Mouse (Mus musculus): ENCODE measurements around the gene Mettl23. TPM values are rescaled to one million over a fixed set of nuclear protein-coding genes. Genes with fewer than 3 reads are reported as not detected.

Mettl23 gene
- polyA plus RNA-seq, 1 experiment: 44.6 TPM

GRCm38 (mm10) chr11:116810528-116810927 is 32.5 kb upstream of the Mettl23 start:
- TF ChIP-seq CTCF (IDR thresholded peaks at IDR 0.05; ENCODE audit: borderline replicate concordance, extremely low read depth, insufficient read depth, insufficient read length) (no peak), POLR2A (IDR thresholded peaks at IDR 0.05; ENCODE audit: borderline replicate concordance, extremely low read depth, insufficient read depth, insufficient read length, poor library complexity, severe bottlenecking) (no peak)
- peak; percentile 88 for DNase-seq (ENCODE audit: low read depth)

DNA sequence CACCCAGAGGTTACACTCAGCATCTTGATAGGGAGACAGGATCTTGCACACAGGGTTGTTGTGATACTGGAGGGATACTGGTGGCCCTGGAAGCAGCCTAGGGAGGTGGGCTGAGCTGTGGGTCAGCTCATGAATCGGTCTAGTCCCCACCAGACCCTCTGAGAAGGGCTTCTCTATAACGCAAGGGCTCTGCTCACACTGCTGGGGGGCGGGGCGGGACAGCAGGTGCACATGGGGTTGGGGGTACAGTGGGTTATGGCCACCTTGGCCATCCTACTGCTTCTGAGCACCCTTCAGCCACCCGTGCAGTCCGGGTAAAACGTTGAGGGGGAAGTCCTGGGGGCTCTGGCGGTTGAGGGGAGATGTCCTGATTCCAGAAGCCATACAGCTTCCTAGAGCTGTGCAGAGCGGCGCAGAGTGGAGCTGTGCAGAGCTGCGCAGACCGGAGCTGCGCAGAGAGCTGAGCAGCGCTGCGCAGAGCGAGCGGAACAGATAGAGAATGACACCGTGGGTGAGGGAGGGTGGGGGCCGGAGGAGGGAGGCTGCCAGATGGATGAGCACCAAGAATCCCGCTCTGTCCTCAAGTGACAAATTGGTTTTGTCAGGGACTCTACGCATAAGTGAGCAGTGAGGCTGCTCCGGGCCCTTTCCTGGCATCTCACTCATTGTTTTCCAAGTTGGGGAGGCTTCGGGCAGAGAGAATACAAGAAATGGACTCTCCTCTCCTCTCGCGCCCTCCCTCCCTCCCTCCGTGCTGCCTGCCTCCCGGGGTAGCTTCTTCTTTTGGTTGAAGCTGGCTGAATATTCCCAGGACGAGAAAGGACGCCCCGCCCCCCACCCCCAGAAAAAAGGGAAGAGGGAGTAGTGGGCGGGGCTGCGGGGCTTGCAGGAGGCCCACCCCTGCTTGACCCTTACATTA is 31.8 kb upstream of the Mettl23 start:
- TF ChIP-seq CTCF (IDR thresholded peaks at IDR 0.05; ENCODE audit: borderline replicate concordance, extremely low read depth, insufficient read depth, insufficient read length): no peak; the same call in 1 of the 2 replicates
- TF ChIP-seq POLR2A (IDR thresholded peaks at IDR 0.05; ENCODE audit: borderline replicate concordance, extremely low read depth, insufficient read depth, insufficient read length, poor library complexity, severe bottlenecking): peak; percentile 43; the same call in 1 of the 2 replicates
- DNase-seq (ENCODE audit: low read depth): peak; percentile 96

DNA sequence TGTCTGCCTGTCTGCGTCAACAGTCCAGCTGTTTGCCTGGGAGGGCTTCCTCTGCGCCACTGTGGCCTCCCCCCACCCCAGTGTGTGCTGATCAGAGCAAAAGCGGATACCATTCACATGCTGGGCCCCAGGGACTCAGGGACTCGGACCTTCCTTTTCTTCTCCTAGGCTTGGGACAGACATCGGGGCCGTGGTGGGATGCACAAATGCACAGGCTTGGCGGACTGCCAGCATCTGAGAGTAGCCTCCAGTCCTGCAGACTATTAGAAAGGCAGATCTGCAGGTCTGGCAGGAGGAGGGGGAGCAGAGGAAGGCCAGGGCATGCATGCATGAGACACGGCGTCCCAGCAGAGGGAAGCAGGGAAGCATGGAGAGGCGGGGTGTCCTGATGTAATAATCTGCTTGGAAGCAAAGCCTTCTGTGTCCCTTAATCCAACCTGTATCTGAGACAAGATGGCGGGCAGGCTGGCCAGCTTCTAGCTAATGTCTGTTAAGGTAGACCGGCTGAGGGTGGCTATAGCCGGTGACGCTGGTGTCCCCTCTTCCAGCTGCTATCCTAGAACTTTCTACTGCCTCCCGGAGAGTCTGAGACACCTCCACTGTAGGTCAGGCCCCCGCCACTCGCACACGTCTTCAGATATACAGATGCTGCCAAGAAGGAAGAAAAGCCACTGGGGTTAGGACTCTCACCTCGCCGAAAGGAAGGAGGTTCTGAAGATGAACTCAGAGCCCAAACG is 30.1 kb upstream of the Mettl23 start:
- TF ChIP-seq CTCF (IDR thresholded peaks at IDR 0.05; ENCODE audit: borderline replicate concordance, extremely low read depth, insufficient read depth, insufficient read length): peak; percentile 30; the same call in 1 of the 2 replicates
- no peak for TF ChIP-seq POLR2A (IDR thresholded peaks at IDR 0.05; ENCODE audit: borderline replicate concordance, extremely low read depth, insufficient read depth, insufficient read length, poor library complexity, severe bottlenecking)
- peak; percentile 92 for DNase-seq (ENCODE audit: low read depth)

DNA sequence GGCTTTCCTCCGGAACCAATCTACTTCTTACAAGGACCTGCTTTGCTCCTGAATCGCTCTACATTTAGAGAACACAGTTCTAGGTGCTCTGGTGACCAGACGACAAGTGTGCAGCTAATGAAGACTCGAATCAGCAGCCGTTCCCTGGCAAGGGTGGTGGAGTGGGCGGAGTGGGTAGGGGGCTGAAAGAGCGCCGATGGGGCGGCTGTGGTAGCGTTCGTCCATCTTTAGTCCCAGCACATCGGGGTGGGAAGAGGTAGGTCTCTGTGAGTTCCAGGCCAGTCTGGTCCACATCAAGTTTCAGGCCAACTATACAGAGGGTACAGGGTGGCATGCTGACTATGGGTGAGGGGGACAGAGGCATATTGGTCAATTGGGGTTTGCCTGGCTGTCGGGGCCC is 29.5 kb upstream of the Mettl23 start:
- DNase-seq (ENCODE audit: low read depth): no peak
- TF ChIP-seq POLR2A (IDR thresholded peaks at IDR 0.05; ENCODE audit: borderline replicate concordance, extremely low read depth, insufficient read depth, insufficient read length, poor library complexity, severe bottlenecking) (no peak), CTCF (IDR thresholded peaks at IDR 0.05; ENCODE audit: borderline replicate concordance, extremely low read depth, insufficient read depth, insufficient read length) (no peak)

DNA sequence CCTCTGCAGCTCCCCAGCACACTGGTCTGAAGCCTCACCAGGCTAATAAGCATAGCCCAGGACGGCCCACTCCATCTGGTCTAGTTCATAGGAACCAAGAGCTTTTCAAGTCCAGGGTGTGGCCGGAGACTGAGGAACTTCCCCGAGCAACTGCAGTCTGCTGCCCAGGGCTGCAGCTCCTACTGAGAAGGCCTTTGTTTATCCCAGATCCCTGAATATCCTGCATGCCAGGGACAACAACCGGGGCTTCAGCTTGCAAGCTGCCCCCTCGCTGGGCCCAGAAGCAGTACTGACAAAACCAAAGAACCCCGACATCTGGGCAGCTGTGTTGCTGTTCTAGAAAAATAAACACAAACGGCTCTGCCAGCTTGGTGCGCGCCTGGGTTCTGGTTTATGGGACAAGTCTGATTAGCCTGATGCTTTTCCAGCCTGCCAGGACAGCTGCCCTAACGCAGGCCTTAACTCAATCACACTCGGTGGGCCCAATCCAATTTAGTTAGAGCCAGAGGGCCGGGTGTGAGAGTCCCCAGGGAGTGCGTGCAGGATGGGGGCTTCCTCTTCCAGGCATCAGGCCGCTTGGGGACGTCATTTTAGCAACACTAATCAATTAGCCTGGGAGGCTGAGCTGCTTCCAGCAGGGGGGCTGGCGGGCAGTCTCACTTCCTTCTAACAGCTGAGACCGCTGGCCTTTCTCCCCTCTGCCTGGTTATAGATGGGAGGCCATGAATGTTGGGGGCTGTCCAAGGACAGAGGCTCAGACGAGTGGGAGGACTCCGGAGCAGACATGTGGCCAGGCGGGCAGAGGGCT is 28.8 kb upstream of the Mettl23 start:
- peak; percentile 85 for DNase-seq (ENCODE audit: low read depth)
- TF ChIP-seq POLR2A (IDR thresholded peaks at IDR 0.05; ENCODE audit: borderline replicate concordance, extremely low read depth, insufficient read depth, insufficient read length, poor library complexity, severe bottlenecking): no peak
- TF ChIP-seq CTCF (IDR thresholded peaks at IDR 0.05; ENCODE audit: borderline replicate concordance, extremely low read depth, insufficient read depth, insufficient read length): no peak

DNA sequence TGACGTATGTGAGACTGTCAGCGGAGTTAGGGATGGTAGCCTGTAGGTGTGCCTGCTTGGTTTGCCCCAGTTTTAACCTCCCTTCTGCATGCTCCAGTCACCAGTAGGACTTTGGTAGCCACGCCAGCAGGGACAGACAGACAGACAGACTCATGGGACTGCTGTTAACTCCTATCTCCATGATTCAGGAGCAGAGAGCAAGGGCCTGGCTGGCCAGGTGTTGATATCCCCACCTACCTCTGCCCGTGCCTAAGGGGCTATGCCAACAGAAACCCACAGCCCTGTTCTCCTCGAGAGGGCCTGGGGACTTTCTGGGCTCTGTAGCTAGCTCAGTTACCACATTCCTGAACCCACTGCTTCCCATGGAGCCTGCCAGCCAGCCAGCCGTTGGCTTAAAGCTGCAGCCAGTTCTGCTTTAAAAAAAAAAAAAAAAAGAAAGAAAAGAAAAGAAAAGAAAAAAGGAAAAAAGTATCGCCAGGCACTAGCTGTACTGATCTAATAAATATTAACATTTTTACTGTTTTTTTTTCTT is 28.1 kb upstream of the Mettl23 start:
- TF ChIP-seq CTCF (IDR thresholded peaks at IDR 0.05; ENCODE audit: borderline replicate concordance, extremely low read depth, insufficient read depth, insufficient read length): no peak
- TF ChIP-seq POLR2A (IDR thresholded peaks at IDR 0.05; ENCODE audit: borderline replicate concordance, extremely low read depth, insufficient read depth, insufficient read length, poor library complexity, severe bottlenecking): no peak
- peak; percentile 44 for DNase-seq (ENCODE audit: low read depth)

GRCm38 (mm10) chr11:116816769-116817168 is 26.3 kb upstream of the Mettl23 start:
- DNase-seq (ENCODE audit: low read depth): no peak
- TF ChIP-seq POLR2A (IDR thresholded peaks at IDR 0.05; ENCODE audit: borderline replicate concordance, extremely low read depth, insufficient read depth, insufficient read length, poor library complexity, severe bottlenecking) (no peak), CTCF (IDR thresholded peaks at IDR 0.05; ENCODE audit: borderline replicate concordance, extremely low read depth, insufficient read depth, insufficient read length) (no peak)

GRCm38 (mm10) chr11:116817567-116817966 is 25.5 kb upstream of the Mettl23 start:
- no peak for TF ChIP-seq POLR2A (IDR thresholded peaks at IDR 0.05; ENCODE audit: borderline replicate concordance, extremely low read depth, insufficient read depth, insufficient read length, poor library complexity, severe bottlenecking)
- no peak for DNase-seq (ENCODE audit: low read depth)

GRCm38 (mm10) chr11:116818722-116819121 is 24.4 kb upstream of the Mettl23 start:
- TF ChIP-seq CTCF (IDR thresholded peaks at IDR 0.05; ENCODE audit: borderline replicate concordance, extremely low read depth, insufficient read depth, insufficient read length) (no peak), POLR2A (IDR thresholded peaks at IDR 0.05; ENCODE audit: borderline replicate concordance, extremely low read depth, insufficient read depth, insufficient read length, poor library complexity, severe bottlenecking) (no peak)
- DNase-seq (ENCODE audit: low read depth): no peak

GRCm38 (mm10) chr11:116819932-116820593 is 23.0 kb upstream of the Mettl23 start:
- TF ChIP-seq POLR2A (IDR thresholded peaks at IDR 0.05; ENCODE audit: borderline replicate concordance, extremely low read depth, insufficient read depth, insufficient read length, poor library complexity, severe bottlenecking): no peak
- TF ChIP-seq CTCF (IDR thresholded peaks at IDR 0.05; ENCODE audit: borderline replicate concordance, extremely low read depth, insufficient read depth, insufficient read length): no peak
- DNase-seq (ENCODE audit: low read depth): no peak
